Mouse (Mus musculus) urinary bladder, postnatal 25 days (tissue): ENCODE data around the gene Abhd18.
"Not testable (repeated sequence)": the region's sequence is repeated elsewhere in the genome, so short reads cannot be mapped to it uniquely, and the experiment has no call there.

Source experiments
- DNase-seq: peaks from one replicate; pipeline ENCODE4 v3.0.0; 2022; ENCODE audit warnings: low spot score

Abhd18 gene

GRCm38 (mm10) chr3:40846957-40847017, at the start of gene Abhd18:
TSS of gene Abhd18 (plus strand) at chr3:40846970.
- not testable (repeated sequence) for DNase-seq

GRCm38 (mm10) chr3:40798054-40798453, 48.7 kb upstream of the Abhd18 start:
- DNase-seq: no peak

- DNase-seq: peak; percentile 20
These were observed 48.3 kb upstream of the Abhd18 start for GRCm38 (mm10) chr3:40798500-40798899.

- peak; percentile 94 for DNase-seq
These were observed 47.0 kb upstream of the Abhd18 start, which contains the start of gene Plk4 for GRCm38 (mm10) chr3:40799530-40800372. TSS of gene Plk4 (plus strand) at chr3:40800019.

GRCm38 (mm10) chr3:40800373-40800823, 46.4 kb upstream of the Abhd18 start:
- peak; percentile 34 for DNase-seq

GRCm38 (mm10) chr3:40806871-40807270, 39.9 kb upstream of the Abhd18 start:
- no peak for DNase-seq

- no peak for DNase-seq
These were observed 38.1 kb upstream of the Abhd18 start for GRCm38 (mm10) chr3:40808686-40809085.

GRCm38 (mm10) chr3:40809894-40810293, 36.9 kb upstream of the Abhd18 start:
- DNase-seq: no peak

GRCm38 (mm10) chr3:40813275-40813674, 33.5 kb upstream of the Abhd18 start:
- no peak for DNase-seq

- DNase-seq: not testable (repeated sequence)
These were observed 1.2 kb upstream of the Abhd18 start for GRCm38 (mm10) chr3:40845521-40845920.

GRCm38 (mm10) chr3:40846473-40846956, 255 bp upstream of the Abhd18 start, which contains the start of gene Mfsd8:
TSS of gene Mfsd8 (minus strand) at chr3:40846886.
- peak; percentile 80 for DNase-seq

GRCm38 (mm10) chr3:40847018-40847417, 248 bp downstream of the Abhd18 start:
- peak; percentile 34 for DNase-seq

GRCm38 (mm10) chr3:40847936-40848335, 1.2 kb downstream of the Abhd18 start:
- DNase-seq: not testable (repeated sequence)

- not testable (repeated sequence) for DNase-seq
These were observed 6.5 kb downstream of the Abhd18 start for GRCm38 (mm10) chr3:40853123-40853738.

GRCm38 (mm10) chr3:40893816-40894258, 47.1 kb downstream of the Abhd18 start:
- peak; percentile 93 for DNase-seq

GRCm38 (mm10) chr3:40894336-40894735, 47.6 kb downstream of the Abhd18 start:
- peak; percentile 5 for DNase-seq

- not testable (repeated sequence) for DNase-seq
These were observed 55.7 kb downstream of the Abhd18 start, which contains the start of gene 1700034I23Rik for GRCm38 (mm10) chr3:40902443-40902842. TSS of gene 1700034I23Rik (minus strand) at chr3:40902543.

GRCm38 (mm10) chr3:40938189-40938588, 91.4 kb downstream of the Abhd18 start:
- no peak for DNase-seq

- no peak for DNase-seq
These were observed 91.8 kb downstream of the Abhd18 start for GRCm38 (mm10) chr3:40938592-40938991.

- no peak for DNase-seq
These were observed 92.2 kb downstream of the Abhd18 start for GRCm38 (mm10) chr3:40939019-40939418.

GRCm38 (mm10) chr3:40949170-40949902, 102.6 kb downstream of the Abhd18 start, which contains the start of gene Larp1b:
TSS of gene Larp1b (plus strand) at chr3:40949828.
- peak; percentile 99 for DNase-seq

GRCm38 (mm10) chr3:40949903-40950600, 103.3 kb downstream of the Abhd18 start:
- DNase-seq: peak; percentile 45
